Mouse (Mus musculus) heart, postnatal 0 days (tissue): ENCODE data around the gene Trim16.

ENCODE experiments used
- CTCF ChIP-seq: IDR thresholded peaks from 2 replicates; pipeline ENCODE4 v1.5.1; 2016; ENCODE audit warnings: antibody characterized with exemption, control low read depth, low read depth
- EP300 ChIP-seq: IDR thresholded peaks from 2 replicates; pipeline ENCODE4 v1.6.1; 2016; ENCODE audit warnings: antibody characterized with exemption, low read depth

DNA sequence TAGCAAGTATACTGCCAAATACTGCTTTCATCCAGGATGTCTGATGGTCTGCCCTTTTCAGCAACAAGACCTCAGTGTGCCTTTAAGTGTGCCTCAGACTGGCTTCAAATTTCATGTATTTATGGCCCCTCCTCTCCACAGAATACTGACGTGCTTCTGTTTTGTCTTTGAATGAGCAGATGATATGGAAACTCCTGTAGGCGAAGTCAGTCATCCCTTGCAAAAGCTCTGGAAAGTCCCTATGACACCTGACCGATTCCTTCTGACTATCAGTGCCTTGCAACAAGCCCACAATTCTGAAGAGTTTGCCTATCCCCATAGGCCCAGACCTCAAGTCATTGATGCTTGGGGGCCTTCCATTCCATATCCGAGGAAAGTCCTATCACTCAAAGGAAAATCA lies 56.4 kb downstream of the Trim16 start:
- TF ChIP-seq CTCF: no peak
- TF ChIP-seq EP300: no peak
